Mouse (Mus musculus) cerebellum, postnatal 36 days (tissue): Measurements from ENCODE around the gene Ankrd6.

Source experiments
- DNase-seq, 2 experiments: peaks; one replicate each; pipeline ENCODE4 v3.0.0; 2021 to 2022; ENCODE audit warnings: mixed read lengths in 2 of 2

Ankrd6 gene

GRCm38 (mm10) chr4:32853609-32854188 is 96.9 kb downstream of the Ankrd6 start:
- DNase-seq, result no peak

- no peak for DNase-seq
Observed at GRCm38 (mm10) chr4:32852819-32853218, 97.8 kb downstream of the Ankrd6 start.

- no peak for DNase-seq
Observed at GRCm38 (mm10) chr4:32852294-32852693, 98.3 kb downstream of the Ankrd6 start.

- no peak for DNase-seq
Observed at GRCm38 (mm10) chr4:32838401-32838800, 112.2 kb downstream of the Ankrd6 start.

GRCm38 (mm10) chr4:32836071-32836470 is 114.6 kb downstream of the Ankrd6 start:
- peak; percentile 25 to 27 for DNase-seq

- DNase-seq, result no peak
Observed at GRCm38 (mm10) chr4:32834541-32834940, 116.1 kb downstream of the Ankrd6 start.

GRCm38 (mm10) chr4:32833494-32834282 is 117.0 kb downstream of the Ankrd6 start:
- peak; percentile 32 to 53 for DNase-seq

GRCm38 (mm10) chr4:32829316-32829715 is 121.3 kb downstream of the Ankrd6 start:
- no peak for DNase-seq

- DNase-seq, result no peak
Observed at GRCm38 (mm10) chr4:32828385-32829077, 122.1 kb downstream of the Ankrd6 start.

- DNase-seq, result peak; percentile 86 to 89
Observed at GRCm38 (mm10) chr4:32826925-32827324, 123.7 kb downstream of the Ankrd6 start.

GRCm38 (mm10) chr4:32824254-32824653 is 126.4 kb downstream of the Ankrd6 start:
- DNase-seq, result peak; percentile 21 to 27

GRCm38 (mm10) chr4:32820676-32821075 is 130.0 kb downstream of the Ankrd6 start:
- DNase-seq, result no peak

GRCm38 (mm10) chr4:32817478-32817877 is 133.2 kb downstream of the Ankrd6 start:
- no peak for DNase-seq

- no peak for DNase-seq
Observed at GRCm38 (mm10) chr4:32800577-32801170, 150.0 kb downstream of the Ankrd6 start.

- peak; percentile 84 for DNase-seq
Observed at GRCm38 (mm10) chr4:32799966-32800576, 150.6 kb downstream of the Ankrd6 start, which contains the start of gene Lyrm2. Gene Lyrm2, plus strand, starts transcription at chr4:32800253.

- DNase-seq, result no peak
Observed at GRCm38 (mm10) chr4:32798976-32799375, 151.7 kb downstream of the Ankrd6 start.

- DNase-seq, result no peak
Observed at GRCm38 (mm10) chr4:32789020-32789419, 161.6 kb downstream of the Ankrd6 start.

GRCm38 (mm10) chr4:32787110-32787509 is 163.5 kb downstream of the Ankrd6 start:
- DNase-seq, result no peak

GRCm38 (mm10) chr4:32779996-32780395 is 170.6 kb downstream of the Ankrd6 start:
- no peak for DNase-seq

GRCm38 (mm10) chr4:32770284-32770810 is 180.3 kb downstream of the Ankrd6 start:
- no peak for DNase-seq

- no peak for DNase-seq
Observed at GRCm38 (mm10) chr4:32768046-32768445, 182.6 kb downstream of the Ankrd6 start.

- DNase-seq, result no peak
Observed at GRCm38 (mm10) chr4:32767471-32767870, 183.2 kb downstream of the Ankrd6 start.

- DNase-seq, result no peak
Observed at GRCm38 (mm10) chr4:32757430-32757829, 193.2 kb downstream of the Ankrd6 start.
